Mouse (Mus musculus): Measurements from ENCODE around the gene Rabep1. TPM values are rescaled to one million over a fixed set of nuclear protein-coding genes. Genes with fewer than 3 reads are reported as not detected.

Gene Rabep1
- polyA plus RNA-seq, 1 experiment from 2014 or later = 49.6 TPM

Other genes starting within 250 kb of the Rabep1 start
- gene 4930544D05Rik, start 228.9 kb upstream of the Rabep1 start, polyA plus RNA-seq (2016; fragmentation: Nextera tagmentation; extraction: Ambion mirVana) = not detected in 2 replicates
- 0.32 TPM in 1 of 2 replicates, not detected in the other for gene Chrne, start 225.6 kb upstream of the Rabep1 start, polyA plus RNA-seq (2016; fragmentation: Nextera tagmentation; extraction: Ambion mirVana)
- gene Gp1ba, start 205.7 kb upstream of the Rabep1 start, polyA plus RNA-seq (2016; fragmentation: Nextera tagmentation; extraction: Ambion mirVana) = 0.35 and 0.37 TPM in 2 replicates
- 96.6 and 101 TPM in 2 replicates for gene Rnf167, start 197.5 kb upstream of the Rabep1 start, polyA plus RNA-seq (2016; fragmentation: Nextera tagmentation; extraction: Ambion mirVana)
- 138 and 149 TPM in 2 replicates for gene Slc25a11, start 197.3 kb upstream of the Rabep1 start, polyA plus RNA-seq (2016; fragmentation: Nextera tagmentation; extraction: Ambion mirVana)
- 1,047 and 1,099 TPM in 2 replicates for gene Pfn1, start 190.1 kb upstream of the Rabep1 start, polyA plus RNA-seq (2016; fragmentation: Nextera tagmentation; extraction: Ambion mirVana)
- 12.0 and 12.7 TPM in 2 replicates for gene Eno3, start 187.6 kb upstream of the Rabep1 start, polyA plus RNA-seq (2016; fragmentation: Nextera tagmentation; extraction: Ambion mirVana)
- 156 and 160 TPM in 2 replicates for gene Spag7, start 175.4 kb upstream of the Rabep1 start, polyA plus RNA-seq (2016; fragmentation: Nextera tagmentation; extraction: Ambion mirVana)
- 13.0 and 14.9 TPM in 2 replicates for gene Camta2, start 156.7 kb upstream of the Rabep1 start, polyA plus RNA-seq (2016; fragmentation: Nextera tagmentation; extraction: Ambion mirVana)
- 0.86 and 1.3 TPM in 2 replicates for gene Inca1, start 144.6 kb upstream of the Rabep1 start, polyA plus RNA-seq (2016; fragmentation: Nextera tagmentation; extraction: Ambion mirVana)
- gene Kif1c, start 144.2 kb upstream of the Rabep1 start, polyA plus RNA-seq (2016; fragmentation: Nextera tagmentation; extraction: Ambion mirVana) = 2.0 and 2.2 TPM in 2 replicates
- 10.6 and 11.7 TPM in 2 replicates for gene Zfp3, start 80.6 kb upstream of the Rabep1 start, polyA plus RNA-seq (2016; fragmentation: Nextera tagmentation; extraction: Ambion mirVana)
- gene Scimp, start 32.2 kb upstream of the Rabep1 start, polyA plus RNA-seq (2016; fragmentation: Nextera tagmentation; extraction: Ambion mirVana) = not detected in 2 replicates
- 148 and 151 TPM in 2 replicates for gene Nup88, start 125.2 kb downstream of the Rabep1 start, polyA plus RNA-seq (2016; fragmentation: Nextera tagmentation; extraction: Ambion mirVana)
- gene Rpain, start 125.4 kb downstream of the Rabep1 start, polyA plus RNA-seq (2016; fragmentation: Nextera tagmentation; extraction: Ambion mirVana) = 68.2 and 75.6 TPM in 2 replicates
- 209 and 224 TPM in 2 replicates for gene C1qbp, start 138.2 kb downstream of the Rabep1 start, polyA plus RNA-seq (2016; fragmentation: Nextera tagmentation; extraction: Ambion mirVana)
- 19.3 and 20.0 TPM in 2 replicates for gene Dhx33, start 159.7 kb downstream of the Rabep1 start, polyA plus RNA-seq (2016; fragmentation: Nextera tagmentation; extraction: Ambion mirVana)
- gene Mis12, start 174.8 kb downstream of the Rabep1 start, polyA plus RNA-seq (2016; fragmentation: Nextera tagmentation; extraction: Ambion mirVana) = 52.7 and 57.1 TPM in 2 replicates
- gene Derl2, start 175.1 kb downstream of the Rabep1 start, polyA plus RNA-seq (2016; fragmentation: Nextera tagmentation; extraction: Ambion mirVana) = 44.6 and 47.1 TPM in 2 replicates
- 406 and 410 TPM in 2 replicates for gene 6330403K07Rik, start 188.7 kb downstream of the Rabep1 start, polyA plus RNA-seq (2016; fragmentation: Nextera tagmentation; extraction: Ambion mirVana)

Data from midbrain, embryonic 12.5 days (tissue).